Mouse (Mus musculus) skeletal muscle tissue, adult 2 months (tissue): Measurements from ENCODE around the gene Specc1l.
"Not testable (repeated sequence)": the region's sequence is repeated elsewhere in the genome, so short reads cannot be mapped to it uniquely, and the experiment has no call there.

ENCODE experiments used
- DNase-seq: peaks from one replicate; pipeline ENCODE4 v3.0.0-alpha.2; 2012; ENCODE audit warnings: low read depth, low spot score

Gene Specc1l

GRCm38 (mm10) chr10:75353838-75354241, 142.0 kb downstream of the Specc1l start:
- DNase-seq, result not testable (repeated sequence)

- DNase-seq, result no peak
These were observed 143.5 kb downstream of the Specc1l start for GRCm38 (mm10) chr10:75355341-75355740.
